Mouse (Mus musculus) kidney, adult 2 months (tissue): ENCODE results near the gene Olfr1122.
"Not testable (repeated sequence)": the region's sequence is repeated elsewhere in the genome, so short reads cannot be mapped to it uniquely, and the experiment has no call there.

Experiments used
- CTCF ChIP-seq: fragments of 200-500 bp; conservative IDR thresholded peaks from 2 replicates; pipeline ENCODE4 v1.5.1; 2011; ENCODE audit warnings: low read depth, mild to moderate bottlenecking, control low read depth, low read length, moderate library complexity, mixed read lengths; ENCODE audit not compliant: insufficient read depth, insufficient read length
- POLR2A ChIP-seq: fragments of 200-500 bp; IDR thresholded peaks from one replicate; pipeline ENCODE4 v1.6.1; 2011; ENCODE audit warnings: low read depth, low read length, control low read depth

DNA sequence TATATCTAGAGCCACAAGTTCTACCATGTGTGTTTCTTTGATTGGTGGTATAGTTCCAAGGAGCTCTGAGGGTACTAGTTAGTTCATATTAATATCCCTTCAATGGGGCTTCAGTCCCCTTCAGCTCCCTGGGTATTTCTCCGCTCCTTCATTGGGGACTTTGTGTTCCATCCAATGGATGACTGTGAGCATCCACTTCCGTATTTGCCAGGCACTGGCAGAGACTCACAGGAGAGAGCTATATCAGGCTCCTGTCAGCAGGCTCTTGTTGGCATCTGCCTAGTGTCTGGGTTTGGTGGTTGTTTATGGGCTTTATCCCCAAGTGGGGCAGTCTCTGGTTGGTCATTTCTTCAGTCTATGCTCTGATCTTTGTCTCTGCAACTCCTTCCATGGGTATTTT is 25.5 kb upstream of the Olfr1122 start:
- TF ChIP-seq CTCF, POLR2A: not testable (repeated sequence)
